In the genomic region with DNA sequence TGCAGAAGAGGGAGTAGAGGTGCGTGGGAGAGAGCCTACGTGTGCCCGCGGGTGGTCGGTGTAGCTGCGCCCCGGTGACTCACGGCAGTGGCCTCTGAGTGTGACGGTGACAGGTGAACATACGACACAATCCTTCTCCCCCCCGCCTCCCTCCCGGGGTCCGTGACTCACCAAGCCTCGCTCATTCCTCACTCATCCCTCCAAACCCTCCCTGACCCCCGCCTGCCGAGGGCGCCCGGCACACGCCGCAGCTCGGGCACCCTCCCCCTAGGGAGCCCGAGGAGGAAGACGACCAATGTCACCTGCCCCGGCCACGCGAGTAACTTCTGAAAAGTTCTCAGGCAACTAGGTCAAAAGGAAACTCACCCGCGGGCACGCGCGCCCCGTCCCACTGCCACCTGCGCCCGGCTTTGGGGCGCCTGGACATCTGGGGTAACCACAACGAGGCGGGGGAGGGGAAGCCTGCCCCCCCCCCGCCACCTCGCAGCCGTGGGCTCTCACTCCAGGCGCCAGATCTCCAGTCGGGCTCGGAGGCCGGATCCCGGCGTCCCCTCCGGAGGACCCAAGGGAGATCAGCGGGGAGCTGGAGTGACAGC, we compare ENCODE assay signal across 8 mouse cellular contexts. TPM values are rescaled to one million over a fixed set of nuclear protein-coding genes. Genes with fewer than 3 reads are reported as not detected.
DNase-seq lines count a peak whose midpoint lies in the region; ATAC-seq lines count a peak whose summit lies in the region.

No protein-coding gene starts in this region.

- DNase-seq in embryo, embryonic 11 days, result peak; percentile 41
- DNase-seq in embryo, embryonic 10 days (ENCODE audit: low spot score), result no peak
- DNase-seq in T-cell, adult 2 months (ENCODE audit: low spot score), result peak; percentile 73
- DNase-seq in heart, postnatal 14 days, result peak; percentile 58 to 62
- DNase-seq in limb, embryonic 10.5 days (ENCODE audit: low spot score), result peak; percentile 50
- peak; percentile 91 for DNase-seq in midbrain, embryonic 11.5 days (ENCODE audit: low spot score, missing footprints)
- peak; percentile 66 for DNase-seq in testis, postnatal 10 days (ENCODE audit: low spot score)

- H3K9me3 ChIP-seq in embryonic facial prominence, embryonic 15.5 days (replicated peaks), result no peaks in the 10 kb centered on the region
- H3K9me3 ChIP-seq in limb, embryonic 10.5 days (replicated peaks), result no peaks in the 10 kb centered on the region
- no peaks in the 10 kb centered on the region for H3K9me3 ChIP-seq in midbrain, embryonic 11.5 days (ENCODE audit: control insufficient read depth, low read length)

- H3K36me3 ChIP-seq in embryonic facial prominence, embryonic 15.5 days, result no peaks in the 10 kb centered on the region
- H3K36me3 ChIP-seq in limb, embryonic 10.5 days, result no peaks in the 10 kb centered on the region
- H3K36me3 ChIP-seq in midbrain, embryonic 11.5 days (ENCODE audit: control insufficient read depth, insufficient read depth, low read length), result no peaks in the 10 kb centered on the region

- H3K4me1 ChIP-seq in embryonic facial prominence, embryonic 15.5 days, result peaks cover 73% of the 10 kb centered on the region
- H3K4me1 ChIP-seq in limb, embryonic 10.5 days, result peaks cover 76% of the 10 kb centered on the region
- H3K4me1 ChIP-seq in midbrain, embryonic 11.5 days (ENCODE audit: control insufficient read depth, insufficient read depth, low read length), result peaks cover 33% of the 10 kb centered on the region

- peak overlapping the region; percentile 89 for H3K27ac ChIP-seq in embryonic facial prominence, embryonic 15.5 days (replicated peaks)
- peak overlapping the region; percentile 93 for H3K27ac ChIP-seq in limb, embryonic 10.5 days
- no peak overlapping the region for H3K27ac ChIP-seq in midbrain, embryonic 11.5 days (ENCODE audit: low read depth, low read length)

- no peaks in the 10 kb centered on the region for H3K27me3 ChIP-seq in embryonic facial prominence, embryonic 15.5 days
- H3K27me3 ChIP-seq in limb, embryonic 10.5 days (ENCODE audit: low read depth, poor library complexity, severe bottlenecking), result no peaks in the 10 kb centered on the region
- H3K27me3 ChIP-seq in midbrain, embryonic 11.5 days (ENCODE audit: control insufficient read depth, insufficient read depth, low read length), result peaks cover 10% of the 10 kb centered on the region; the same call in 1 of the 2 replicates

- intact Hi-C loops in heart, postnatal 14 days (cut with DNase I), result loop anchor here (2.0 kb wide), 1 partner anchor 18 kb away; no protein-coding TSS in a partner anchor

- ATAC-seq in embryonic facial prominence, embryonic 15.5 days (ENCODE audit: insufficient number of reproducible peaks, low FRiP score, low TSS enrichment, low read depth), result no peak
- ATAC-seq in midbrain, embryonic 11.5 days (ENCODE audit: low FRiP score), result peak; percentile 15; the same call in 1 of the 2 replicates

- peak overlapping the region; percentile 67 for H3K4me3 ChIP-seq in embryonic facial prominence, embryonic 15.5 days (replicated peaks)
- H3K4me3 ChIP-seq in limb, embryonic 10.5 days, result peak overlapping the region; percentile 73
- H3K4me3 ChIP-seq in midbrain, embryonic 11.5 days (ENCODE audit: low read depth, low read length), result peak overlapping the region; percentile 53

- H3K4me2 ChIP-seq in embryonic facial prominence, embryonic 15.5 days (replicated peaks), result peak overlapping the region; percentile 95
- H3K4me2 ChIP-seq in midbrain, embryonic 11.5 days, result peak overlapping the region; percentile 82

- peak overlapping the region; percentile 66 for H3K9ac ChIP-seq in embryonic facial prominence, embryonic 15.5 days
- peak overlapping the region; percentile 57 for H3K9ac ChIP-seq in midbrain, embryonic 11.5 days (ENCODE audit: low read length)

- under 1% methylated on average over 47 of the region's 48 CpGs for WGBS in embryonic facial prominence, embryonic 15.5 days
- under 1% methylated on average over 48 of the region's 48 CpGs for WGBS in limb, embryonic 10.5 days
- WGBS in midbrain, embryonic 11.5 days, result under 1% methylated on average over 46 of the region's 48 CpGs

RNA-seq across cellular contexts. Expression of a gene that starts 1.4 kb away (rescaled TPM):
- 5.7 and 6.7 TPM in 2 replicates for polyA plus RNA-seq in embryonic facial prominence, embryonic 15.5 days (2015; fragmentation: Nextera tagmentation; extraction: Ambion mirVana)
- 10 to 100 TPM; 15.8 to 21.4 TPM for total RNA-seq in heart, postnatal 14 days (2021)
- polyA plus RNA-seq in limb, embryonic 10.5 days (2016; fragmentation: Nextera tagmentation; extraction: Ambion mirVana), result 3.2 and 3.5 TPM in 2 replicates
- 0.34 and 0.67 TPM in 2 replicates for polyA plus RNA-seq in midbrain, embryonic 11.5 days (2014; fragmentation: Nextera tagmentation; extraction: Ambion mirVana)

RNA-seq across cellular contexts. Expression of a gene that starts 40.3 kb away (rescaled TPM):
- polyA plus RNA-seq in embryonic facial prominence, embryonic 15.5 days (2015; fragmentation: Nextera tagmentation; extraction: Ambion mirVana), result 2.6 and 3.6 TPM in 2 replicates
- total RNA-seq in heart, postnatal 14 days (2021), result 100 to 1,000 TPM; 105 to 114 TPM
- polyA plus RNA-seq in limb, embryonic 10.5 days (2016; fragmentation: Nextera tagmentation; extraction: Ambion mirVana), result 0.05 and 0.09 TPM in 2 replicates
- polyA plus RNA-seq in midbrain, embryonic 11.5 days (2014; fragmentation: Nextera tagmentation; extraction: Ambion mirVana), result not detected in 2 replicates

RNA-seq across cellular contexts. Expression of a gene that starts 45.6 kb away (rescaled TPM):
- 1.5 and 2.6 TPM in 2 replicates for polyA plus RNA-seq in embryonic facial prominence, embryonic 15.5 days (2015; fragmentation: Nextera tagmentation; extraction: Ambion mirVana)
- total RNA-seq in heart, postnatal 14 days (2021), result under 1 TPM in 1 of 2 experiments, not detected in 1; 0.26 TPM
- 0.34 and 0.43 TPM in 2 replicates for polyA plus RNA-seq in limb, embryonic 10.5 days (2016; fragmentation: Nextera tagmentation; extraction: Ambion mirVana)
- 0.10 and 0.20 TPM in 2 replicates for polyA plus RNA-seq in midbrain, embryonic 11.5 days (2014; fragmentation: Nextera tagmentation; extraction: Ambion mirVana)

RNA-seq across cellular contexts. Expression of a gene that starts 45.7 kb away (rescaled TPM):
- polyA plus RNA-seq in embryonic facial prominence, embryonic 15.5 days (2015; fragmentation: Nextera tagmentation; extraction: Ambion mirVana), result 32.5 and 32.6 TPM in 2 replicates
- 10 to 100 TPM; 21.4 to 22.8 TPM for total RNA-seq in heart, postnatal 14 days (2021)
- polyA plus RNA-seq in limb, embryonic 10.5 days (2016; fragmentation: Nextera tagmentation; extraction: Ambion mirVana), result 30.3 and 33.0 TPM in 2 replicates
- 16.4 and 18.4 TPM in 2 replicates for polyA plus RNA-seq in midbrain, embryonic 11.5 days (2014; fragmentation: Nextera tagmentation; extraction: Ambion mirVana)
